Mouse (Mus musculus): ENCODE data around the gene Mustn1. TPM values are rescaled to one million over a fixed set of nuclear protein-coding genes. Genes with fewer than 3 reads are reported as not detected.

The Mustn1 gene
- total and polyA plus RNA-seq, 2 experiments from 2014 or later = 0.52 to 1.2 TPM

- no peak overlapping the region for H3K4me3 ChIP-seq (ENCODE audit: low read depth, low read length)
- no peak for TF ChIP-seq CTCF (IDR thresholded peaks at IDR 0.05; ENCODE audit: low read depth)
- no peaks in the 10 kb centered on the region for H3K27me3 ChIP-seq (ENCODE audit: insufficient read depth, low read length)
- WGBS = 70% methylated on average over 5 of the region's 5 CpGs
- no peaks in the 10 kb centered on the region for H3K36me3 ChIP-seq (ENCODE audit: insufficient read depth)
- no peaks in the 10 kb centered on the region for H3K9me3 ChIP-seq (ENCODE audit: low read length)
- no peak overlapping the region for H3K27ac ChIP-seq (ENCODE audit: low read depth, low read length)
- ATAC-seq (no peak), DNase-seq (no peak)
- H3K4me2 ChIP-seq (ENCODE audit: low read depth) = no peak overlapping the region
- no peak overlapping the region for H3K9ac ChIP-seq
- H3K4me1 ChIP-seq (ENCODE audit: insufficient read depth) = no peaks in the 10 kb centered on the region
Observed at GRCm38 (mm10) chr14:30913404-30913803, 34.4 kb downstream of the Mustn1 start.

- WGBS = 79% methylated on average over 1 of the region's 1 CpGs
- no peak for TF ChIP-seq CTCF (IDR thresholded peaks at IDR 0.05; ENCODE audit: low read depth)
- ATAC-seq = no peak
Observed at GRCm38 (mm10) chr14:30916516-30916915, 37.5 kb downstream of the Mustn1 start.

GRCm38 (mm10) chr14:30922053-30922670, 43.2 kb downstream of the Mustn1 start:
- WGBS = 37% methylated on average over 8 of the region's 8 CpGs
- Histone ChIP-seq H3K4me1 (ENCODE audit: insufficient read depth) (no peaks in the 10 kb centered on the region), H3K36me3 (ENCODE audit: insufficient read depth) (no peaks in the 10 kb centered on the region), H3K9ac (no peak overlapping the region), H3K27ac (ENCODE audit: low read depth, low read length) (no peak overlapping the region), H3K4me2 (ENCODE audit: low read depth) (no peak overlapping the region), H3K4me3 (ENCODE audit: low read depth, low read length) (no peak overlapping the region), H3K9me3 (ENCODE audit: low read length) (no peaks in the 10 kb centered on the region), H3K27me3 (ENCODE audit: insufficient read depth, low read length) (no peaks in the 10 kb centered on the region)
- ATAC-seq (peak; percentile 75), DNase-seq (peak; percentile 42)
- no peak for TF ChIP-seq CTCF (IDR thresholded peaks at IDR 0.05; ENCODE audit: low read depth)

More at GRCm38 (mm10) chr14:30916516-30916915, 37.5 kb downstream of the Mustn1 start:
- no peaks in the 10 kb centered on the region for H3K4me1 ChIP-seq (ENCODE audit: insufficient read depth)
- H3K9ac ChIP-seq = no peak overlapping the region
- H3K4me3 ChIP-seq (ENCODE audit: low read depth, low read length) = no peak overlapping the region
- no peak overlapping the region for H3K27ac ChIP-seq (ENCODE audit: low read depth, low read length)
- DNase-seq = no peak
- H3K27me3 ChIP-seq (ENCODE audit: insufficient read depth, low read length) = no peaks in the 10 kb centered on the region
- no peak overlapping the region for H3K4me2 ChIP-seq (ENCODE audit: low read depth)
- H3K9me3 ChIP-seq (ENCODE audit: low read length) = no peaks in the 10 kb centered on the region
- no peaks in the 10 kb centered on the region for H3K36me3 ChIP-seq (ENCODE audit: insufficient read depth)

DNA sequence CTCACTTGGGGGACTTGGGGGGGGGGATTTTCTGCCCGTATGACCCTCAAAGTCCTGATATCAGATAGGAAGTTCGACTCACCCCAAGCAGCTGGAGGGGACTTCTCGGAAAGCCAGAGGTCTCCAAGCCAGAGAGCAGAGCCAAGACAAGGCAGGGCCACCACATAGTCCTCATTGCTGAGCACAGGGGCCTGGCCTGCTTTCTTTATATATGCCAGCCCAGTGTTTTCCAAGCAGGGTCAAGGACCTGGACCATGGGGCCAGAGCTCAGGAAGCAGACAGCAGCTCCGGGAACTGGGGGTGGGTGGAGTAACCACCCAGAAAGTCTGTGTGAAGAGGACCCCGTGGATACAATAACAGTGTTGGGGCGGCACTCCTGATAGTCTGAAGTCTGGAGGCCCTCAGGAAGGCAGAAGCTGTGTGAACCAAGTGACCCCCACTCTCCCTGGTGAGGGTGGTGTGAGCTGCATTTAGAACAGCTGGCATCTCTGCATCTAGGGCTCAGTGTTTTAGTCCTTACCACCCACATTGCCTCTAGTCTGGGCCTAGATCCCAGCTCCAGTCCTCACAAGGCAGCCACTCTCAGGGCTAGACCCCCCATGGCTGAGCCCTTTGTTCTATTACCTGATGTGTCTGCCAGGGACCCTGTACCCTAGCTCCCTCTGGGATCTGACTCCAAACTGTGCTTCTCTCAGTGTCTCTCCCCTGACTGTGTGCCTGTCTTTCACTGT, 44.5 kb downstream of the Mustn1 start, which contains the start of gene Itih3:
TSS of gene Itih3 (minus strand) at position 386 of the 731 bp plus-strand sequence.
- H3K4me3 ChIP-seq (ENCODE audit: low read depth, low read length) = no peak within 1 kb of the TSS
- WGBS = 70% methylated on average over 6 of the region's 6 CpGs
- no peaks in the 10 kb centered on the region for H3K27me3 ChIP-seq (ENCODE audit: insufficient read depth, low read length)
- ATAC-seq (peak; percentile 60), DNase-seq (peak; percentile 12)
- no peak within 1 kb of the TSS for H3K9ac ChIP-seq
- no peak within 1 kb of the TSS for H3K27ac ChIP-seq (ENCODE audit: low read depth, low read length)
- no peaks in the 10 kb centered on the region for H3K36me3 ChIP-seq (ENCODE audit: insufficient read depth)
- no peak within 1 kb of the TSS for H3K4me2 ChIP-seq (ENCODE audit: low read depth)
- H3K9me3 ChIP-seq (ENCODE audit: low read length) = no peaks in the 10 kb centered on the region
- no peaks in the 10 kb centered on the region for H3K4me1 ChIP-seq (ENCODE audit: insufficient read depth)
- TF ChIP-seq CTCF (IDR thresholded peaks at IDR 0.05; ENCODE audit: low read depth) = no peak

DNA sequence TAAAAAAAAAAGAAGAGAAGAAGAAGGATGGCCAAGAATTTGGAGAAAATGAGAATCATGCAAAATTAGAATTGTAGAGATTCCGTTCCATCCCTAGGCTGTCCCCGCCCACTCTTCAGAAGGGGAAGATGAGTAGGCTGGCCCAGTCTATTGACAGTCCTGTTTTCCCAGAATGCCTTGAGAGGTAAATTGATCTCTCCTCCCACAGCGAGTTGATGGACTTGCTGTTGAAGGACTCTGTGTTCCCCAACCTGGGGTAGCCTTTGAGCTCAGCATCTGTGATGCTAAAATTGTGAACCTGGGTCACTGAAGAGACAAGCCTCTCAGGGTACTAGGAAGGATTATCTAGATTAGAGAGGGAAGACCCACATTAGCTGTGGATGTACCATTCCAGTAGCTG, 46.5 kb downstream of the Mustn1 start:
- H3K9me3 ChIP-seq (ENCODE audit: low read length) = no peaks in the 10 kb centered on the region
- 90% methylated on average over 3 of the region's 3 CpGs for WGBS
- ATAC-seq (no peak), DNase-seq (no peak)
- no peaks in the 10 kb centered on the region for H3K4me1 ChIP-seq (ENCODE audit: insufficient read depth)
- H3K27ac ChIP-seq (ENCODE audit: low read depth, low read length) = no peak overlapping the region
- no peaks in the 10 kb centered on the region for H3K27me3 ChIP-seq (ENCODE audit: insufficient read depth, low read length)
- H3K9ac ChIP-seq = no peak overlapping the region
- no peaks in the 10 kb centered on the region for H3K36me3 ChIP-seq (ENCODE audit: insufficient read depth)
- no peak for TF ChIP-seq CTCF (IDR thresholded peaks at IDR 0.05; ENCODE audit: low read depth)
- H3K4me2 ChIP-seq (ENCODE audit: low read depth) = no peak overlapping the region
- no peak overlapping the region for H3K4me3 ChIP-seq (ENCODE audit: low read depth, low read length)

- H3K4me3 ChIP-seq (ENCODE audit: low read depth, low read length) = no peak overlapping the region
- H3K9me3 ChIP-seq (ENCODE audit: low read length) = no peaks in the 10 kb centered on the region
- DNase-seq = no peak
- no peak for TF ChIP-seq CTCF (IDR thresholded peaks at IDR 0.05; ENCODE audit: low read depth)
- 88% methylated on average over 4 of the region's 4 CpGs for WGBS
- no peak overlapping the region for H3K4me2 ChIP-seq (ENCODE audit: low read depth)
- no peak overlapping the region for H3K9ac ChIP-seq
- no peaks in the 10 kb centered on the region for H3K27me3 ChIP-seq (ENCODE audit: insufficient read depth, low read length)
- ATAC-seq = no peak
- no peaks in the 10 kb centered on the region for H3K36me3 ChIP-seq (ENCODE audit: insufficient read depth)
- H3K27ac ChIP-seq (ENCODE audit: low read depth, low read length) = no peak overlapping the region
- no peaks in the 10 kb centered on the region for H3K4me1 ChIP-seq (ENCODE audit: insufficient read depth)
Observed at GRCm38 (mm10) chr14:30930386-30930785, 51.4 kb downstream of the Mustn1 start.

Other genes starting within 250 kb of the Mustn1 start
- gene Rft1, start 224.8 kb upstream of the Mustn1 start, total RNA-seq (2014; rRNA removed) = 10.5 and 18.4 TPM in 2 replicates
- 6.0 and 9.6 TPM in 2 replicates for gene Rft1, start 224.8 kb upstream of the Mustn1 start, polyA plus RNA-seq (2015; fragmentation: Nextera tagmentation; extraction: Ambion mirVana)
- 8.1 and 15.5 TPM in 2 replicates for gene Sfmbt1, start 164.4 kb upstream of the Mustn1 start, total RNA-seq (2014; rRNA removed)
- gene Sfmbt1, start 164.4 kb upstream of the Mustn1 start, polyA plus RNA-seq (2015; fragmentation: Nextera tagmentation; extraction: Ambion mirVana) = 9.0 and 13.3 TPM in 2 replicates
- 18.6 and 19.0 TPM in 2 replicates for gene Tmem110, start 53.6 kb upstream of the Mustn1 start, total RNA-seq (2014; rRNA removed)
- 10.2 and 12.0 TPM in 2 replicates for gene Tmem110, start 53.6 kb upstream of the Mustn1 start, polyA plus RNA-seq (2015; fragmentation: Nextera tagmentation; extraction: Ambion mirVana)
- gene Itih4, start 7.3 kb downstream of the Mustn1 start, total RNA-seq (2014; rRNA removed) = 0.15 TPM in 1 of 2 replicates, not detected in the other
- gene Itih4, start 7.3 kb downstream of the Mustn1 start, polyA plus RNA-seq (2015; fragmentation: Nextera tagmentation; extraction: Ambion mirVana) = 0.15 and 0.19 TPM in 2 replicates
- 4.1 and 5.9 TPM in 2 replicates for gene Itih3, start 44.6 kb downstream of the Mustn1 start, total RNA-seq (2014; rRNA removed)
- gene Itih3, start 44.6 kb downstream of the Mustn1 start, polyA plus RNA-seq (2015; fragmentation: Nextera tagmentation; extraction: Ambion mirVana) = 2.1 and 4.8 TPM in 2 replicates
- gene Itih1, start 64.1 kb downstream of the Mustn1 start, total RNA-seq (2014; rRNA removed) = not detected in 2 replicates
- gene Itih1, start 64.1 kb downstream of the Mustn1 start, polyA plus RNA-seq (2015; fragmentation: Nextera tagmentation; extraction: Ambion mirVana) = not detected in 2 replicates
- gene Nek4, start 72.2 kb downstream of the Mustn1 start, total RNA-seq (2014; rRNA removed) = 14.9 and 16.6 TPM in 2 replicates
- 7.9 and 14.0 TPM in 2 replicates for gene Nek4, start 72.2 kb downstream of the Mustn1 start, polyA plus RNA-seq (2015; fragmentation: Nextera tagmentation; extraction: Ambion mirVana)
- 44.5 and 54.8 TPM in 2 replicates for gene Glt8d1, start 122.2 kb downstream of the Mustn1 start, total RNA-seq (2014; rRNA removed)
- gene Glt8d1, start 122.2 kb downstream of the Mustn1 start, polyA plus RNA-seq (2015; fragmentation: Nextera tagmentation; extraction: Ambion mirVana) = 38.7 and 39.8 TPM in 2 replicates
- gene Spcs1, start 122.5 kb downstream of the Mustn1 start, total RNA-seq (2014; rRNA removed) = 217 and 226 TPM in 2 replicates
- 425 and 543 TPM in 2 replicates for gene Spcs1, start 122.5 kb downstream of the Mustn1 start, polyA plus RNA-seq (2015; fragmentation: Nextera tagmentation; extraction: Ambion mirVana)
- gene Pbrm1, start 139.9 kb downstream of the Mustn1 start, total RNA-seq (2014; rRNA removed) = 70.6 and 90.9 TPM in 2 replicates
- gene Pbrm1, start 139.9 kb downstream of the Mustn1 start, polyA plus RNA-seq (2015; fragmentation: Nextera tagmentation; extraction: Ambion mirVana) = 48.7 and 83.8 TPM in 2 replicates
- gene Gnl3, start 140.0 kb downstream of the Mustn1 start, total RNA-seq (2014; rRNA removed) = 57.3 and 69.6 TPM in 2 replicates
- 64.7 and 84.6 TPM in 2 replicates for gene Gnl3, start 140.0 kb downstream of the Mustn1 start, polyA plus RNA-seq (2015; fragmentation: Nextera tagmentation; extraction: Ambion mirVana)
- gene Smim4, start 249.8 kb downstream of the Mustn1 start, total RNA-seq (2014; rRNA removed) = 9.9 and 16.6 TPM in 2 replicates
- 49.1 and 82.7 TPM in 2 replicates for gene Smim4, start 249.8 kb downstream of the Mustn1 start, polyA plus RNA-seq (2015; fragmentation: Nextera tagmentation; extraction: Ambion mirVana)